Mouse (Mus musculus): Measurements from ENCODE around the gene Zc3h12d.

DNA sequence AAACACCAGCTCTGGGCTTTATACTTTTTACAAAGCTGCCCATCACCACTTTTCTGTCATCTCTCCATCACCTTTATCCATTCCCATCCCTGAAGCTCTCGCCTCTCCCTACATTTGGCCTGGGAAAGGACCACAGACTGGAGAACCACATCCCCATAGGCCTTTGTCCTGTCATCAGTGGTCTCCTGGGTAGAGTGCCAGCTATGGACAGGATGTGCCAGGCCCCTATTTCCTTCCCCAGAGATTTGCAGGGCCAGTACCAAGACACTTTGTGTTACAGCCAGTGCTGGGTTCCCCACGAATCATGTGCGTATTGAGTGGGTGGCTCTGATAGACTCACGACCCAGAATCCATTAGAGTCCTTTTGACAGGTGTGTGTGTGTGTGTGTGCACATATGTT is 13.7 kb downstream of the Zc3h12d start:
- no peak for TF ChIP-seq POLR2A (IDR thresholded peaks at IDR 0.05; ENCODE audit: insufficient read length, low read depth)
- TF ChIP-seq CEBPB (IDR thresholded peaks at IDR 0.05; ENCODE audit: insufficient read depth, poor library complexity, severe bottlenecking), result no peak
